Comparison of ENCODE assay signal across 8 mouse cellular contexts in the genomic region with DNA sequence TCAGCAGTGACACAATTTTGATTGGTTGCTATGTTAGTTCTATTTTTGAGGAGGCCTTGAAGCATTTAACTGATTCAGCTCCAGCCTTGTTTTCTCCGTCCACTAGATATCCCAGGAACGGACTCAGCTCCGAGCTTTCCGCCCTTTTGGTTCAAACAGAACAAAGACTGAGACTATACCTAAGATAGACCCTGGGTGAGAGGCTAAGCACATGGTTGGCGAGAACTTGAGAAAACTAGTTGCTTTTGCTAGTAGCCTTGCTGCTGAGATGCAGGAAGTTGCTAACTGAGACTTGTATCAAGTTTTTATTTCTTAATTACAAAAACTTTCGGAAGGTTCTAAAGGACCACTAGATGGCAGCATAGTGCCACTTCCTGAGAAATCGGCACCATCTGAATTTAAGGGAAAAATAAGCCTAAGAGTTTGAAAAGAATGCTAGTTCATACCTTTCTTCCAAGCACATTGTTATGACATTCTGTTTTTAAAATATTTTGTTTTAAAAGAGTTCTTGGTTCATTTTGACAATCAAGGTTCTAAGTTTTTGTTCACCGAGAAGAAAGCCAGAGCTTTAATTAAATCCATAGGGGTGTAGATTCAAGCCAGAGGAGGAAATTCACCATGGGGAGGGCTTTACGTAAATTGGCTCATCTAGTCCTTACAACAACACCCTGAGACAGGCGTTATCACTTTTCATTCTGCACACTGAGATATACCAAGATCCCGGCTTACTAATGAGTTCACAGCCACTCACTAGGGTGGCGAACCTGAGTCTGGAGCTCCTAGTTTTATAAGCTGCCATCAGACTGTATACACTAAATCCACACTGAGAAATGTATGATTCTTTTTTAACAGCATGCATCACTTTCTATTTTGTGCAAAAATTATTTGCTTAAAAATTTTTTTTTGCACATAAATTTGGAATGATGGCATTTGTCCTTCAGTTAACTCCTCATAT. TPM values are rescaled to one million over a fixed set of nuclear protein-coding genes. Genes with fewer than 3 reads are reported as not detected.
DNase-seq lines count a peak whose midpoint lies in the region; ATAC-seq and TF ChIP-seq lines count a peak whose summit lies in the region.

No protein-coding gene starts in this region.

- H3K9ac ChIP-seq in midbrain, postnatal 0 days (replicated peaks; ENCODE audit: low read length, poor library complexity, severe bottlenecking): no peak overlapping the region

- ATAC-seq in midbrain, postnatal 0 days (ENCODE audit: low FRiP score): no peak

- H3K9me3 ChIP-seq in midbrain, postnatal 0 days (ENCODE audit: low read length): no peaks in the 10 kb centered on the region

- no peaks in the 10 kb centered on the region for H3K4me1 ChIP-seq in midbrain, postnatal 0 days (ENCODE audit: insufficient read depth, low read length)

- DNase-seq in gastrocnemius, adult 18-20 months (ENCODE audit: low spot score): peak; percentile 7
- DNase-seq in gastrocnemius, adult 8-10 months (ENCODE audit: low spot score in 2 of 2): no peak
- DNase-seq in 3T3-L1 (ENCODE audit: low read depth, low spot score): peak; percentile 74
- DNase-seq in adipocyte (ENCODE audit: low spot score): peak; percentile 70
- DNase-seq in heart, postnatal 4 days: peak; percentile 8
- peak; percentile 83 for DNase-seq in midbrain, postnatal 0 days (ENCODE audit: low spot score)
- no peak for DNase-seq in B cell, adult 2 months
- no peak for DNase-seq in cerebellum, adult 11-12 months

- H3K27ac ChIP-seq in midbrain, postnatal 0 days (ENCODE audit: low read depth, low read length): no peak overlapping the region

- TF ChIP-seq CTCF in midbrain, postnatal 0 days (IDR thresholded peaks at IDR 0.05): peak; percentile 91

- H3K4me3 ChIP-seq in midbrain, postnatal 0 days (ENCODE audit: low read depth, low read length): no peak overlapping the region

- no peaks in the 10 kb centered on the region for H3K27me3 ChIP-seq in midbrain, postnatal 0 days (ENCODE audit: insufficient read depth, low read length)

- no peaks in the 10 kb centered on the region for H3K36me3 ChIP-seq in midbrain, postnatal 0 days (ENCODE audit: insufficient read depth, low read length)

- H3K4me2 ChIP-seq in midbrain, postnatal 0 days (ENCODE audit: low read depth, low read length, poor library complexity, severe bottlenecking): no peak overlapping the region

- WGBS in midbrain, postnatal 0 days: 46% methylated on average over 12 of the region's 12 CpGs

RNA-seq across cellular contexts. Expression of a gene that starts 20.5 kb away (rescaled TPM):
- 100 to 1,000 TPM; 650 to 668 TPM for total RNA-seq in gastrocnemius, adult 18-20 months (2021)
- 100 to 1,000 TPM; 680 to 812 (median 716) TPM for total RNA-seq in gastrocnemius, adult 8-10 months (2022)
- 100 to 1,000 TPM; 161 to 182 TPM for total RNA-seq in heart, postnatal 4 days (2021)
- total RNA-seq in midbrain, postnatal 0 days (2014; rRNA removed): 51.8 and 56.7 TPM in 2 replicates
- 28.4 and 29.7 TPM in 2 replicates for polyA plus RNA-seq in midbrain, postnatal 0 days (2015; fragmentation: Nextera tagmentation; extraction: Ambion mirVana)

RNA-seq across cellular contexts. Expression of a gene that starts 42.1 kb away (rescaled TPM):
- total RNA-seq in gastrocnemius, adult 18-20 months (2021): 10 to 100 TPM; 10.1 to 13.4 TPM
- total RNA-seq in gastrocnemius, adult 8-10 months (2022): 10 to 100 TPM; 13.1 to 14.5 (median 13.6) TPM
- total RNA-seq in heart, postnatal 4 days (2021): 10 to 100 TPM; 30.6 to 31.7 TPM
- 17.4 and 20.1 TPM in 2 replicates for total RNA-seq in midbrain, postnatal 0 days (2014; rRNA removed)
- 42.0 and 45.9 TPM in 2 replicates for polyA plus RNA-seq in midbrain, postnatal 0 days (2015; fragmentation: Nextera tagmentation; extraction: Ambion mirVana)

RNA-seq across cellular contexts. Expression of a gene that starts 42.4 kb away (rescaled TPM):
- total RNA-seq in gastrocnemius, adult 18-20 months (2021): not detected
- not detected for total RNA-seq in gastrocnemius, adult 8-10 months (2022)
- 10 to 100 TPM; 36.3 to 43.2 TPM for total RNA-seq in heart, postnatal 4 days (2021)
- total RNA-seq in midbrain, postnatal 0 days (2014; rRNA removed): 1.9 and 3.5 TPM in 2 replicates
- 1.9 and 2.5 TPM in 2 replicates for polyA plus RNA-seq in midbrain, postnatal 0 days (2015; fragmentation: Nextera tagmentation; extraction: Ambion mirVana)

Comparison
In these comparisons a context has a peak if more than half of its experiments do, and no peak if none do; other contexts are left out.
1. DNase-seq: peak in gastrocnemius, adult 18-20 months (single experiment), 3T3-L1 (single experiment), adipocyte (single experiment), heart, postnatal 4 days (single experiment) and midbrain, postnatal 0 days (single experiment); none in gastrocnemius, adult 8-10 months (0 of 2), B cell, adult 2 months (0 of 2) and cerebellum, adult 11-12 months (single experiment).